Mouse (Mus musculus): ENCODE data around the gene Gm8906. TPM values are rescaled to one million over a fixed set of nuclear protein-coding genes. Genes with fewer than 3 reads are reported as not detected.
"Not testable (repeated sequence)": the region's sequence is repeated elsewhere in the genome, so short reads cannot be mapped to it uniquely, and the experiment has no call there.

Gm8906 gene
- total RNA-seq (2021), result not detected
- long read RNA-seq, experiment 1, result 0 reads
- long read RNA-seq, experiment 2, result 0 reads

DNA sequence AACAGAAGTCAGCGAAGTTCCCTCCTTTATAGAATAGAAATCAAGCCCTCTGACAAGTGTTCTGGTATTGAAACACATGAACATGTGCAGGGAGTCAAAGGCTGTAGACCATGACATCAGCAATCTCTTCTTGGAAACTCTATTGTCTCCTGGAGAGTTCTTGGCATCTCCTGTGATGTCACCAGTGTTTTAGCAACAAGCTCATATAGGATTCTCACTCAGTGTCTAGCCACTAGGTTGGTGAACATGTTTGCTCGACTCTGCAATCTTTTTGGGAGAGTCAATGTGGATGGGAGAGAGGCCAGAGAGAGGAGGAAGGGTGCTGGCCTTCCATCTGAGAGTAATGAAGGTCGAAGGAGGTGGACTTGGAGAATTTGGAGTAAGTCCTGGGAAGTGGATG, at the start of gene Gm8906:
Gene Gm8906, plus strand, starts transcription at position 301 of the 400 bp plus-strand sequence.
- DNase-seq, result not testable (repeated sequence)

Other genes with a start within 250 kb of the Gm8906 start
- not detected for gene Gm8890, start 246.7 kb upstream of the Gm8906 start, total RNA-seq (2021)
- not detected for gene Speer1, start 161.2 kb upstream of the Gm8906 start, total RNA-seq (2021)
- gene Gm8897, start 86.3 kb upstream of the Gm8906 start, total RNA-seq (2021), result not detected
- gene Gm6460, start 92.2 kb downstream of the Gm8906 start, total RNA-seq (2021), result not detected
- gene Gm8922, start 179.3 kb downstream of the Gm8906 start, total RNA-seq (2021), result not detected

All from gastrocnemius, postnatal 25 days (tissue).